Mouse (Mus musculus): Measurements from ENCODE around the gene Ogfr. TPM values are rescaled to one million over a fixed set of nuclear protein-coding genes. Genes with fewer than 3 reads are reported as not detected.
A peak's percentile ranks its signal among the peaks of the same experiment; 100 is the strongest.

Ogfr gene
- polyA plus RNA-seq, 1 experiment from 2014 or later = 39.5 TPM

GRCm38 (mm10) chr2:180588736-180589122 is 316 bp upstream of the Ogfr start:
- Histone ChIP-seq H3K9me3 (replicated peaks; ENCODE audit: control insufficient read depth, low read length) (no peaks in the 10 kb centered on the region), H3K4me3 (replicated peaks; ENCODE audit: low read length) (peak overlapping the region; percentile 97), H3K4me2 (ENCODE audit: low read depth, low read length) (peak overlapping the region; percentile 50), H3K27ac (ENCODE audit: low read length) (peak overlapping the region; percentile 90; the same call in 1 of the 2 replicates), H3K27me3 (ENCODE audit: control insufficient read depth, insufficient read depth, low read length) (no peaks in the 10 kb centered on the region), H3K9ac (ENCODE audit: low read length) (peak overlapping the region; percentile 96), H3K4me1 (ENCODE audit: control insufficient read depth, insufficient read depth, low read length) (peaks cover 11% of the 10 kb centered on the region), H3K36me3 (ENCODE audit: control insufficient read depth, insufficient read depth, low read length) (peaks cover 20% of the 10 kb centered on the region)
- 46% methylated on average over 6 of the region's 6 CpGs for WGBS
- ATAC-seq (ENCODE audit: insufficient read depth, low FRiP score) = peak; percentile 15; the same call in 1 of the 2 replicates

- Histone ChIP-seq H3K4me1 (ENCODE audit: control insufficient read depth, insufficient read depth, low read length) (peaks cover 3% of the 10 kb centered on the region), H3K9me3 (replicated peaks; ENCODE audit: control insufficient read depth, low read length) (no peaks in the 10 kb centered on the region), H3K27ac (ENCODE audit: low read length) (no peak within 1 kb of the TSS), H3K4me2 (ENCODE audit: low read depth, low read length) (peak within 1 kb of the TSS; percentile 45), H3K36me3 (ENCODE audit: control insufficient read depth, insufficient read depth, low read length) (peaks cover 9% of the 10 kb centered on the region; the same call in 1 of the 2 replicates), H3K4me3 (replicated peaks; ENCODE audit: low read length) (peak within 1 kb of the TSS; percentile 28), H3K9ac (ENCODE audit: low read length) (peak within 1 kb of the TSS; percentile 56), H3K27me3 (ENCODE audit: control insufficient read depth, insufficient read depth, low read length) (peaks cover 28% of the 10 kb centered on the region)
- no peak for ATAC-seq (ENCODE audit: insufficient read depth, low FRiP score)
- WGBS = 46% methylated on average over 4 of the region's 4 CpGs
Measured at GRCm38 (mm10) chr2:180597490-180597889, 8.4 kb downstream of the Ogfr start, which contains the start of gene Col9a3. Gene Col9a3 (plus strand): TSS chr2:180597790.

- ATAC-seq (ENCODE audit: insufficient read depth, low FRiP score) = no peak
- H3K4me2 ChIP-seq (ENCODE audit: low read depth, low read length) = peak overlapping the region; percentile 45
- H3K27me3 ChIP-seq (ENCODE audit: control insufficient read depth, insufficient read depth, low read length) = peaks cover 28% of the 10 kb centered on the region
- 4% methylated on average over 41 of the region's 41 CpGs for WGBS
- no peak overlapping the region for H3K27ac ChIP-seq (ENCODE audit: low read length)
- H3K4me1 ChIP-seq (ENCODE audit: control insufficient read depth, insufficient read depth, low read length) = peaks cover 3% of the 10 kb centered on the region
- peak overlapping the region; percentile 56 for H3K9ac ChIP-seq (ENCODE audit: low read length)
- peak overlapping the region; percentile 28 for H3K4me3 ChIP-seq (replicated peaks; ENCODE audit: low read length)
- H3K9me3 ChIP-seq (replicated peaks; ENCODE audit: control insufficient read depth, low read length) = no peaks in the 10 kb centered on the region
- H3K36me3 ChIP-seq (ENCODE audit: control insufficient read depth, insufficient read depth, low read length) = peaks cover 2% of the 10 kb centered on the region; the same call in 1 of the 2 replicates
Measured at GRCm38 (mm10) chr2:180598157-180598705, 9.2 kb downstream of the Ogfr start.

DNA sequence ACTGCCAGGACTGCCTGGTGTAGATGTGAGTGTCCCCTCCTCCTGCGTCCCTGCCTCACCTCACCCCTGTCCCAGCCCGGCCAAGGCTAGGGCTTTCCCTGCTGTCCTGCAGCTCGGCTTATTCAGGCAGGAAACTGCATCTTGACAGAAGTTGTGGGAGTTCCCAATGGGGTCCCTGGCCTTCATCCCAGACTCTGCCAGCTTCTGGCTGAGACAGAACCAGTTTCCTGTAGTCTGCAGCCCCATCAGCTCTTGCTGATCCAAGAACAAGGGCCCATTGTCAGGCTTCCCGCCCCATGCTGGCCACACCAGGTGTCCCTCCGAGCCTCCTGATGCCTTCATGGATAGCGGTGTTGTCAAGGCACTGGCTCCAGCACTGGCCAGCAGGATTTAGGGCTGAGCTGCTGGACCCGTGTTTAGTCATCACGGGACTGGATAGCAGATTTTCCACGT is 11.6 kb downstream of the Ogfr start:
- H3K9me3 ChIP-seq (replicated peaks; ENCODE audit: control insufficient read depth, low read length) = no peaks in the 10 kb centered on the region
- peaks cover 28% of the 10 kb centered on the region for H3K27me3 ChIP-seq (ENCODE audit: control insufficient read depth, insufficient read depth, low read length)
- WGBS = 22% methylated on average over 9 of the region's 9 CpGs
- H3K9ac ChIP-seq (ENCODE audit: low read length) = no peak overlapping the region
- H3K4me3 ChIP-seq (replicated peaks; ENCODE audit: low read length) = no peak overlapping the region
- H3K4me1 ChIP-seq (ENCODE audit: control insufficient read depth, insufficient read depth, low read length) = peaks cover 3% of the 10 kb centered on the region
- peak overlapping the region; percentile 29; the same call in 1 of the 2 replicates for H3K27ac ChIP-seq (ENCODE audit: low read length)
- H3K4me2 ChIP-seq (ENCODE audit: low read depth, low read length) = no peak overlapping the region
- H3K36me3 ChIP-seq (ENCODE audit: control insufficient read depth, insufficient read depth, low read length) = no peaks in the 10 kb centered on the region
- no peak for ATAC-seq (ENCODE audit: insufficient read depth, low FRiP score)

DNA sequence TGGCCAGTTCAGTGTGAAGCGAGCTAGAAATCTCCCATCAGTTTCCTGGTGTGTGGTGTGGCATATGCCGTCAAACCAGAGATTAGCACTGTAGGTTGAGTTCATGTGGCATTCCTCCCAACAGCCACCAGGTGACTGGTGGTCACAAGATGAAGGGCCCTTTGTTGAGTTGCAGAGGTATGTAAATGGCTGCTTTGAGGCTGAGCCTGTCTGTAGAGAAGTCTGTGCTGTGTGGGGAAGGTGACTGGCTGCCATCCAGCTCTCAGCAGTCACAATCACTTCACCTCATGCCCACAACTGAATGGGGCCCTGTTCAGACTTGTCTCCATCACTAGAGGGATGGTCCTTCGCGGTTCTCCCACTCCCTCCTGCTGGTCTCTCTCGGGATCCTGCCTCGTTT is 15.7 kb downstream of the Ogfr start:
- Histone ChIP-seq H3K4me3 (replicated peaks; ENCODE audit: low read length) (no peak overlapping the region), H3K27ac (ENCODE audit: low read length) (no peak overlapping the region), H3K36me3 (ENCODE audit: control insufficient read depth, insufficient read depth, low read length) (no peaks in the 10 kb centered on the region), H3K9me3 (replicated peaks; ENCODE audit: control insufficient read depth, low read length) (no peaks in the 10 kb centered on the region), H3K27me3 (ENCODE audit: control insufficient read depth, insufficient read depth, low read length) (no peaks in the 10 kb centered on the region), H3K9ac (ENCODE audit: low read length) (no peak overlapping the region), H3K4me1 (ENCODE audit: control insufficient read depth, insufficient read depth, low read length) (no peaks in the 10 kb centered on the region), H3K4me2 (ENCODE audit: low read depth, low read length) (no peak overlapping the region)
- 56% methylated on average over 6 of the region's 6 CpGs for WGBS
- peak; percentile 16; the same call in 1 of the 2 replicates for ATAC-seq (ENCODE audit: insufficient read depth, low FRiP score)

DNA sequence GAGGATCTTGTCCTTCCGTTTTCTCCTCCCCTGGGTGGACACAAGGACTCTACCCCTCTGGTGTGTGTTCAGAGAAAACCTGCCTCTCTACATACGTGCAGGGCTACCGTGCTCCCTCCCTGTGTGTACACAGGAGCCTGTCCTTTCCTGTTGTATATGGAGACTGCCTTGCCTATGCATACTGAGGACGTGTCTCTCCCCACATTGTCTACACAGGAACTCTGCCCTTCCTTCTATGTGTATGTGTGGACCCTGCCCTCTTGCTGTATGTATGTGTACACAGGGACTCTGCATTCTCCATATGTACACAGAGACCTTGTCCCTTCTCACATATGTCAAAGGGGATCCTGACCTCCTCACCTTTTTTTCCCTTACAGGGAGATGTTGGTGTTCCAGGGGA is 21.2 kb downstream of the Ogfr start:
- H3K4me2 ChIP-seq (ENCODE audit: low read depth, low read length) = no peak overlapping the region
- no peak overlapping the region for H3K9ac ChIP-seq (ENCODE audit: low read length)
- no peak overlapping the region for H3K27ac ChIP-seq (ENCODE audit: low read length)
- 52% methylated on average over 4 of the region's 4 CpGs for WGBS
- H3K27me3 ChIP-seq (ENCODE audit: control insufficient read depth, insufficient read depth, low read length) = no peaks in the 10 kb centered on the region
- no peak overlapping the region for H3K4me3 ChIP-seq (replicated peaks; ENCODE audit: low read length)
- peak; percentile 53; the same call in 1 of the 2 replicates for ATAC-seq (ENCODE audit: insufficient read depth, low FRiP score)
- H3K36me3 ChIP-seq (ENCODE audit: control insufficient read depth, insufficient read depth, low read length) = no peaks in the 10 kb centered on the region
- no peaks in the 10 kb centered on the region for H3K4me1 ChIP-seq (ENCODE audit: control insufficient read depth, insufficient read depth, low read length)
- H3K9me3 ChIP-seq (replicated peaks; ENCODE audit: control insufficient read depth, low read length) = no peaks in the 10 kb centered on the region

DNA sequence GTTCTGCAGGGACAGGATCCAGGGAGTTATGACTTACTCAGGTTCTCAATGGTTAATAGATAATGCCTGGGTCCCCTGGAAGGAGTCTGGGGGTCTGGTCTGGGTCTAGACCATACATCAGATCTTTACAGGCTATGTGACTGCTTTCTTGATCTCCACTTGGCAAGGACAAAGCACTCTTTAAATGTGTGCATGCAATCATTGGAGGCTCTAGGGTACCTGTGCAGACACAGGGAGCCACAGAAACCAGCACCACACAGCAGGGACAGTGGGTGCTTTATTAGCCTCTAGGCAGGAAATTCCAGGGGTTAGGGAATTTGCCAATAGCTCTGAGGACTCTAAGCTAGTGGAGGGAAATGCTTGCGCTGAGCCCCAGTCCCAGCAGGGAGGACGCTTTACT is 22.8 kb downstream of the Ogfr start:
- no peak for ATAC-seq (ENCODE audit: insufficient read depth, low FRiP score)
- H3K27me3 ChIP-seq (ENCODE audit: control insufficient read depth, insufficient read depth, low read length) = no peaks in the 10 kb centered on the region
- WGBS = 68% methylated on average over 2 of the region's 2 CpGs
- H3K4me2 ChIP-seq (ENCODE audit: low read depth, low read length) = no peak overlapping the region
- H3K27ac ChIP-seq (ENCODE audit: low read length) = no peak overlapping the region
- no peak overlapping the region for H3K9ac ChIP-seq (ENCODE audit: low read length)
- no peak overlapping the region for H3K4me3 ChIP-seq (replicated peaks; ENCODE audit: low read length)
- no peaks in the 10 kb centered on the region for H3K9me3 ChIP-seq (replicated peaks; ENCODE audit: control insufficient read depth, low read length)
- no peaks in the 10 kb centered on the region for H3K4me1 ChIP-seq (ENCODE audit: control insufficient read depth, insufficient read depth, low read length)
- no peaks in the 10 kb centered on the region for H3K36me3 ChIP-seq (ENCODE audit: control insufficient read depth, insufficient read depth, low read length)

DNA sequence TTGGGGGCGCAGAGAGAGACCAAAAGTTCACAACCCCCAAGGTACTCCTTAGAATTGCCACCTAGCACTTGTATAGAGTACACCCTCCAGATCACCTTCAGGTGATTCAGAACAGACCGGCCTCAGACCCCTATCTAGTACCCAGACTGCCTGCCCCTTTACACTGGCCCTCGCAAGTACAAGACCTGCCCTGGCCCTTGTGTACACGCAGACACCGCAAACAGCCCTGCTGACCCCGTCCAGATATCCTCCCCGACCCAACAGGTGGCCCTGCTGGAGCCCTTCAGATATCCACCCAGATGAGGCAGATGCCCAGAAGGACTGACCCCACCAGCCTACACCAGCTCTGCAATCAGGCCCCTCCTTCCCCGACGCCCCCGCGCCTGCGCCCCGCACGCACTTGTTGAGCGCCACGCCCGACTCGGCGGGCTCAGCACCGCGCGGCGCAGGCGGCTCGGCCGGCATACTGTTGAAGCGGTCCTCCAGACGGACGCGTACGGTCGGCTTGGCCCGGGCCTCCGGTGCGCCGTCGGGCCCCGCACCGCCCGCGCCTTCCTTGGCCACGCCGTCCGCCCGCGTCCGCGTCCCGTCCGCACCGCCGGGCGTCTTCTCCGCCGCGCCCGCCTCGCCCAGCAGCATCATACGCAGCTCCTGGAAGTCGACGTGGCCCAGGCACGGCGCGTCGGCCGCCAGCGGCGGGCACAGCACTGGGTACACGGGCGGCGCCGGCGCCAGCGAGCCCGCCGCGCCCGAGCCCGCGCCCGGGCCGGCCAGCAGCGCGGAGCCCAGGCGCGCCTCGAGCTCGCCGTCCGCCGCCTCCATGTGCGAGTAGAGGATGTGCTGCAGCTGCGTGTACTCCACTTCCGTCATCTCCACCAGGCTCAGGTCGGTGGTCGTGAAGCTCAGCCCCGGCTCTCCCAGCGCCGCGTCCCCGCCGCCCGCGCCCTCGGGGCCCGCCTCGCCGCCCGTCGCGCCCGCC is 52.8 kb downstream of the Ogfr start:
- Histone ChIP-seq H3K9ac (ENCODE audit: low read length) (peak overlapping the region; percentile 35), H3K27ac (ENCODE audit: low read length) (no peak overlapping the region), H3K4me2 (ENCODE audit: low read depth, low read length) (peak overlapping the region; percentile 46), H3K36me3 (ENCODE audit: control insufficient read depth, insufficient read depth, low read length) (no peaks in the 10 kb centered on the region), H3K4me3 (replicated peaks; ENCODE audit: low read length) (peak overlapping the region; percentile 37), H3K4me1 (ENCODE audit: control insufficient read depth, insufficient read depth, low read length) (no peaks in the 10 kb centered on the region; the same call in 1 of the 2 replicates), H3K27me3 (ENCODE audit: control insufficient read depth, insufficient read depth, low read length) (peaks cover 37% of the 10 kb centered on the region), H3K9me3 (replicated peaks; ENCODE audit: control insufficient read depth, low read length) (peaks cover 18% of the 10 kb centered on the region)
- WGBS = 3% methylated on average over 106 of the region's 112 CpGs
- peak; percentile 66 for ATAC-seq (ENCODE audit: insufficient read depth, low FRiP score)
